Comparison of ENCODE assay signal across 9 mouse cellular contexts in genomic region chr9:90198531-90199449, GRCm38 (mm10). TPM values are rescaled to one million over a fixed set of nuclear protein-coding genes. Genes with fewer than 3 reads are reported as not detected.
A peak's percentile ranks its signal among the peaks of the same experiment; 100 is the strongest.
DNase-seq lines count a peak whose midpoint lies in the region; ATAC-seq and TF ChIP-seq lines count a peak whose summit lies in the region.
"Had no signal": no experiment of that assay in that cellular context is flagged by ENCODE, and none has a peak within 500 bp of the region (broad histone marks: within the 10 kb centered on the region; RNA-seq: fewer than 3 reads in every experiment).

No protein-coding gene starts in this region.

- peaks cover 23% of the 10 kb centered on the region for H3K36me3 ChIP-seq in forebrain, postnatal 0 days (ENCODE audit: insufficient read depth)
- peaks cover 73% of the 10 kb centered on the region for H3K36me3 ChIP-seq in forebrain, embryonic 14.5 days (ENCODE audit: control insufficient read depth, insufficient read depth, low read length)
- peaks cover 40% of the 10 kb centered on the region for H3K36me3 ChIP-seq in embryonic facial prominence, embryonic 14.5 days (ENCODE audit: control insufficient read depth, insufficient read depth, low read length)
- peaks cover 17% of the 10 kb centered on the region for H3K36me3 ChIP-seq in liver, postnatal 0 days (replicated peaks; ENCODE audit: insufficient read depth, low read length)

- TF ChIP-seq CTCF in forebrain, postnatal 0 days (IDR thresholded peaks at IDR 0.05; ENCODE audit: low read depth), result no peak
- no peak for TF ChIP-seq CTCF in liver, postnatal 0 days (IDR thresholded peaks at IDR 0.05; ENCODE audit: low read depth)

- ATAC-seq in forebrain, postnatal 0 days, result peak; percentile 26
- no peak for ATAC-seq in forebrain, embryonic 14.5 days
- 0 out of 2 replicates have a peak, but pooled peaks have one; percentile 9 for ATAC-seq in embryonic facial prominence, embryonic 14.5 days (ENCODE audit: low read depth)
- ATAC-seq in liver, postnatal 0 days, result peak; percentile 67
- ATAC-seq in inflammation-experienced regulatory T-cells, adult 6 months, result no peak

- H3K9ac ChIP-seq in forebrain, postnatal 0 days, result no peak overlapping the region
- H3K9ac ChIP-seq in forebrain, embryonic 14.5 days (ENCODE audit: low read length), result no peak overlapping the region
- H3K9ac ChIP-seq in embryonic facial prominence, embryonic 14.5 days (ENCODE audit: low read depth, low read length), result no peak overlapping the region
- no peak overlapping the region for H3K9ac ChIP-seq in liver, postnatal 0 days (replicated peaks)
- H3K9ac ChIP-seq: midbrain, embryonic 12.5 days had no signal

- peak; percentile 18 for DNase-seq in forebrain, postnatal 0 days
- no peak for DNase-seq in forebrain, embryonic 14.5 days (ENCODE audit: low spot score)
- DNase-seq in 3T3-L1 (ENCODE audit: low read depth, low spot score), result peak; percentile 68
- peak; percentile 30 for DNase-seq in embryonic facial prominence, embryonic 14.5 days (ENCODE audit: low spot score)
- peak; percentile 94 for DNase-seq in heart, postnatal 10 days
- peak; percentile 55 for DNase-seq in liver, postnatal 0 days
- no peak for DNase-seq in layer of hippocampus, adult 8-10 months (ENCODE audit: low spot score in 2 of 2)

- H3K4me3 ChIP-seq in forebrain, postnatal 0 days (ENCODE audit: low read depth, low read length), result no peak overlapping the region
- H3K4me3 ChIP-seq in forebrain, embryonic 14.5 days (ENCODE audit: low read depth, low read length), result no peak overlapping the region
- H3K4me3 ChIP-seq in embryonic facial prominence, embryonic 14.5 days (ENCODE audit: low read depth, low read length), result no peak overlapping the region
- H3K4me3 ChIP-seq in liver, postnatal 0 days (ENCODE audit: low read depth, low read length), result no peak overlapping the region
- H3K4me3 ChIP-seq: midbrain, embryonic 12.5 days had no signal

- no peaks in the 10 kb centered on the region for H3K9me3 ChIP-seq in forebrain, postnatal 0 days (ENCODE audit: low read length)
- H3K9me3 ChIP-seq in forebrain, embryonic 14.5 days (replicated peaks; ENCODE audit: control insufficient read depth, low read length), result no peaks in the 10 kb centered on the region
- H3K9me3 ChIP-seq in embryonic facial prominence, embryonic 14.5 days (ENCODE audit: control insufficient read depth, low read length), result no peaks in the 10 kb centered on the region
- no peaks in the 10 kb centered on the region for H3K9me3 ChIP-seq in liver, postnatal 0 days (ENCODE audit: low read length)
- H3K9me3 ChIP-seq: midbrain, embryonic 12.5 days had no signal

- no peaks in the 10 kb centered on the region for H3K27me3 ChIP-seq in forebrain, postnatal 0 days (ENCODE audit: insufficient read depth, low read length)
- H3K27me3 ChIP-seq in forebrain, embryonic 14.5 days (replicated peaks; ENCODE audit: control insufficient read depth, insufficient read depth, low read length), result no peaks in the 10 kb centered on the region
- no peaks in the 10 kb centered on the region for H3K27me3 ChIP-seq in embryonic facial prominence, embryonic 14.5 days (replicated peaks; ENCODE audit: control insufficient read depth, insufficient read depth, low read length)
- H3K27me3 ChIP-seq in liver, postnatal 0 days (ENCODE audit: insufficient read depth, low read length), result no peaks in the 10 kb centered on the region
- H3K27me3 ChIP-seq: midbrain, embryonic 12.5 days had no signal

- no peak overlapping the region for H3K27ac ChIP-seq in forebrain, postnatal 0 days (ENCODE audit: low read depth, low read length)
- no peak overlapping the region for H3K27ac ChIP-seq in forebrain, embryonic 14.5 days (ENCODE audit: low read depth, low read length)
- H3K27ac ChIP-seq in embryonic facial prominence, embryonic 14.5 days (replicated peaks; ENCODE audit: low read depth, low read length), result no peak overlapping the region
- H3K27ac ChIP-seq in liver, postnatal 0 days (ENCODE audit: low read depth), result peak overlapping the region; percentile 59
- H3K27ac ChIP-seq: midbrain, embryonic 12.5 days had no signal

- no peak overlapping the region for H3K4me2 ChIP-seq in forebrain, postnatal 0 days (ENCODE audit: low read depth)
- H3K4me2 ChIP-seq in forebrain, embryonic 14.5 days (ENCODE audit: low read length), result no peak overlapping the region
- H3K4me2 ChIP-seq in embryonic facial prominence, embryonic 14.5 days (ENCODE audit: low read depth, low read length), result no peak overlapping the region
- H3K4me2 ChIP-seq in liver, postnatal 0 days (ENCODE audit: low read depth, low read length), result no peak overlapping the region
- H3K4me2 ChIP-seq: midbrain, embryonic 12.5 days had no signal

- intact Hi-C loops in heart, postnatal 10 days (cut with DNase I), result loop anchor here (2.0 kb wide), 1 partner anchor 36 kb away; the partner anchor contains the start of gene Adamts7

- 65% methylated on average over 10 of the region's 10 CpGs for WGBS in forebrain, postnatal 0 days
- 81% methylated on average over 10 of the region's 10 CpGs for WGBS in forebrain, embryonic 14.5 days
- 61% methylated on average over 10 of the region's 10 CpGs for WGBS in embryonic facial prominence, embryonic 14.5 days
- 48% methylated on average over 10 of the region's 10 CpGs for WGBS in liver, postnatal 0 days (ENCODE audit: insufficient replicate concordance)

- TF ChIP-seq EP300 in liver, postnatal 0 days (IDR thresholded peaks at IDR 0.05; ENCODE audit: low read depth), result peak; percentile 50; the same call in 1 of the 2 replicates

- no peaks in the 10 kb centered on the region for H3K4me1 ChIP-seq in forebrain, postnatal 0 days (ENCODE audit: insufficient read depth)
- H3K4me1 ChIP-seq in forebrain, embryonic 14.5 days (ENCODE audit: control insufficient read depth, insufficient read depth, low read length), result no peaks in the 10 kb centered on the region
- H3K4me1 ChIP-seq in embryonic facial prominence, embryonic 14.5 days (ENCODE audit: control insufficient read depth, insufficient read depth, low read length), result no peaks in the 10 kb centered on the region
- H3K4me1 ChIP-seq in liver, postnatal 0 days (ENCODE audit: insufficient read depth), result peaks cover 5% of the 10 kb centered on the region
- H3K4me1 ChIP-seq: midbrain, embryonic 12.5 days had no signal

RNA-seq across cellular contexts. Expression of gene Adamts7, which starts 35.9 kb away (rescaled TPM):
- total RNA-seq in forebrain, postnatal 0 days (2014; rRNA removed), result 10.9 and 15.9 TPM in 2 replicates
- polyA plus RNA-seq in forebrain, postnatal 0 days (2015; fragmentation: Nextera tagmentation; extraction: Ambion mirVana), result 4.1 and 4.9 TPM in 2 replicates
- polyA plus RNA-seq in forebrain, embryonic 14.5 days (2014; fragmentation: Nextera tagmentation; extraction: Ambion mirVana), result 9.4 and 9.7 TPM in 2 replicates
- 13.3 and 18.3 TPM in 2 replicates for polyA plus RNA-seq in embryonic facial prominence, embryonic 14.5 days (2014; fragmentation: Nextera tagmentation; extraction: Ambion mirVana)
- 10 to 100 TPM; 21.8 to 24.0 TPM for total RNA-seq in heart, postnatal 10 days (2021)
- polyA plus RNA-seq in liver, postnatal 0 days (2015; fragmentation: Nextera tagmentation; extraction: Ambion mirVana), result 1.6 and 2.0 TPM in 2 replicates
- not detected for polyA plus RNA-seq in inflammation-experienced regulatory T-cells, adult 6 months (2017; shearing (Covaris generic))
- total RNA-seq in layer of hippocampus, adult 8-10 months (2022), result under 1 TPM; 0.31 to 0.81 (median 0.42) TPM

Comparison
In these comparisons a context has a peak if more than half of its experiments do, and no peak if none do; other contexts are left out.
1. ATAC-seq: peak in forebrain, postnatal 0 days (single experiment), embryonic facial prominence, embryonic 14.5 days (single experiment) and liver, postnatal 0 days (single experiment); none in forebrain, embryonic 14.5 days (single experiment) and inflammation-experienced regulatory T-cells, adult 6 months (single experiment).
2. DNase-seq: peak in forebrain, postnatal 0 days (single experiment), 3T3-L1 (single experiment), embryonic facial prominence, embryonic 14.5 days (single experiment), heart, postnatal 10 days (2 of 2) and liver, postnatal 0 days (single experiment); none in forebrain, embryonic 14.5 days (single experiment) and layer of hippocampus, adult 8-10 months (0 of 2).